Mouse (Mus musculus): Measurements from ENCODE around the gene Calcoco2. TPM values are rescaled to one million over a fixed set of nuclear protein-coding genes. Genes with fewer than 3 reads are reported as not detected.

Gene Calcoco2
- polyA plus RNA-seq, 1 experiment from 2014 or later: 0.22 TPM

DNA sequence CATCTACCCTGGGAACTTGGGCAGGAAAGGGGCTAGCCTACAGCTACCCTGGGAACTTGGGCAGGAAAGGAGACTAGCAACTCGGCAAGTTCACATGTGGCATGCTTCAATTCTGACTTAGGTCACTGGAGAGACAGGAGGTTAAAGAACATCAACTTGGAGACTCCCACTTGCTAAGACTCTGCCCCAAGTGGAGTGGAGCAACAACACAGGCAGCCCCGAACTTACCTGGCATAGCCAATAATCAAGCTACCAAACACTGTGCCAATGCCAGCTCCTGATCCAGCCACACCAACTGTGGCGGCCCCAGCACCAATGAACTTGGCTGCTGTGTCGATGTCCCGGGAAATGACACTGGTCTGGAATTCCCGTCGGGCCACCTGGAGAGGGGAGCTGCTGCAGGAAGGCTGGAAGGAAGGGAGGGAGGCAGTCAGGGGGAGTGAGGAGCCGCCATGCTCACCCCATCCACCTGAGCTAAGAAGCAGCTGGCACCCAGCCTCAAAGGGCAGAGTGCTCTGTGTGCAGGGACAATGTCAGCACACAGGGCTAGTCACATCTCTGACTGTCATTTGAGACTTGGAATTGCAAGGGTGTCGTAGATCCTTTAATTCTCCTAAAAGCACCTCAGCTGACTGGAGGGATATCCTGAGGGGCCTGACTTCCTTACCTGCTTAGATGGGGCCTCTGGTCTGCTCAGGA is 38.3 kb downstream of the Calcoco2 start:
- WGBS: 92% methylated on average over 9 of the region's 9 CpGs
- no peaks in the 10 kb centered on the region for H3K27me3 ChIP-seq (replicated peaks; ENCODE audit: control insufficient read depth, insufficient read depth, low read length)
- no peak overlapping the region for H3K4me3 ChIP-seq (replicated peaks; ENCODE audit: low read length)
- H3K27ac ChIP-seq (ENCODE audit: low read length): no peak overlapping the region
- H3K4me1 ChIP-seq (replicated peaks; ENCODE audit: control insufficient read depth, insufficient read depth, low read length): peaks cover 17% of the 10 kb centered on the region
- peaks cover 4% of the 10 kb centered on the region; the same call in 1 of the 2 replicates for H3K36me3 ChIP-seq (ENCODE audit: control insufficient read depth, insufficient read depth)
- no peak for ATAC-seq
- no peaks in the 10 kb centered on the region for H3K9me3 ChIP-seq (ENCODE audit: control insufficient read depth, low read length)
- H3K9ac ChIP-seq (replicated peaks; ENCODE audit: low read depth, low read length): no peak overlapping the region
- no peak overlapping the region for H3K4me2 ChIP-seq (ENCODE audit: low read length)

DNA sequence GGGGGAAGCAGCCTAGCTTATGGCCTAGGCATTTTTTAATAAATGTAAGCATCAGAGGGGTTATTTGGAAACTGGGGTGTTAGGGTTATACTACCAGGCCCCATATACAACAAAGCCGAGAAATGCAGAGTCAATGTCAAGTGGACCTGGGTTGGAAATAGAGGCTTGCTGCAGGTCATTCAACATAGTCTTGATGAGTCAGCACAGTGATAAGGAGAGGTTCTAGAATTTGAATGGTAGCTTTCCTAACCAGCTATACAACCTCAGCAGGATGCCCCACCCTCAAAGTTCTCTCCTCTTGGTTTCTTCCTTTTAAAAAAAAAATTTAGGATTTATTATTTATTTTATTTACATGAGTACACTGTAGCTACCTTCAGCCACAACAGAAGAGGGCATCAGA is 40.8 kb downstream of the Calcoco2 start:
- Histone ChIP-seq H3K27me3 (replicated peaks; ENCODE audit: control insufficient read depth, insufficient read depth, low read length) (no peaks in the 10 kb centered on the region), H3K4me3 (replicated peaks; ENCODE audit: low read length) (no peak overlapping the region), H3K9ac (replicated peaks; ENCODE audit: low read depth, low read length) (no peak overlapping the region), H3K9me3 (ENCODE audit: control insufficient read depth, low read length) (no peaks in the 10 kb centered on the region), H3K27ac (ENCODE audit: low read length) (no peak overlapping the region), H3K4me2 (ENCODE audit: low read length) (no peak overlapping the region), H3K36me3 (ENCODE audit: control insufficient read depth, insufficient read depth) (peaks cover 4% of the 10 kb centered on the region; the same call in 1 of the 2 replicates), H3K4me1 (replicated peaks; ENCODE audit: control insufficient read depth, insufficient read depth, low read length) (peaks cover 13% of the 10 kb centered on the region)
- 97% methylated on average over 1 of the region's 1 CpGs for WGBS
- ATAC-seq: no peak

DNA sequence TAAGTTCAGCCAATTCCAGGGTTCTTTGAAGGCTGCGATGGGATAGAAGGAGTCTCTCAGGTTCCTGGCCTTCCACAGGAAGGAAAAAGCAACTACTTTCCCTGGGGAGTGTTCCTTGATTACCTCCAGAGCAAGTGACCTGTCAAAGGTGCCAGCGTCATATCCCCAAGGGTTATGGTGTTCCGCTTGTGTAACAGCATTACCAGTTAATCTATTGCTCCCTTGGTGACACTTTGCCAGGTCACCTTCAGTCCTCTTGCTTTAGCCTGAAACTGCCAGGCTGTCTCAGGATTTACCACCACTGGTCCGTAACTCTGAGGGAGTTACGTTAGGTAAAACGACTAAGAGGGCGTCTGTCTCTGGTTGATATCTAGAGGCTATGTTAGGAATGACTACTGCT is 41.4 kb downstream of the Calcoco2 start:
- Histone ChIP-seq H3K36me3 (ENCODE audit: control insufficient read depth, insufficient read depth) (peaks cover 4% of the 10 kb centered on the region; the same call in 1 of the 2 replicates), H3K9ac (replicated peaks; ENCODE audit: low read depth, low read length) (no peak overlapping the region), H3K4me1 (replicated peaks; ENCODE audit: control insufficient read depth, insufficient read depth, low read length) (peaks cover 17% of the 10 kb centered on the region), H3K4me3 (replicated peaks; ENCODE audit: low read length) (no peak overlapping the region), H3K9me3 (ENCODE audit: control insufficient read depth, low read length) (no peaks in the 10 kb centered on the region), H3K27ac (ENCODE audit: low read length) (no peak overlapping the region), H3K4me2 (ENCODE audit: low read length) (no peak overlapping the region), H3K27me3 (replicated peaks; ENCODE audit: control insufficient read depth, insufficient read depth, low read length) (no peaks in the 10 kb centered on the region)
- 93% methylated on average over 7 of the region's 7 CpGs for WGBS
- no peak for ATAC-seq

DNA sequence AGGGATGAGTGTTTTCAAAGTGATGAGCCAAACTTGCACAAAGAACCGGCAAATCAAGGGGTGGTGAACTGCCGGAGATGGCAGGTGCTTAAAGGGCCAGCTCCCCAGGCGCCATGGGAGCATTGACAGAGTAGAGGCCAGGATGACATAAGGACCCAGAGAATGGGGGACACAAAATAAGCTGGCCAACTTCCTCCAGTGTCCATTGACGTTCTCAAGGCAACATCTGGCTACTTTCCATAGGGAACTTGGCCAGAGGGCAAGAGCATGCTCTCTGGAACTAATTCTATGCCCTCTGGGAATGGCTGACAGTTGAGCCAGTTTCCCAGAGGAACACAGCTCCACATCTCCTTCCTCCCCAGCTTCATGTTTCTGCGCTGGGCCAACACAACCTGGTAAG is 43.5 kb downstream of the Calcoco2 start:
- no peak for ATAC-seq
- Histone ChIP-seq H3K9ac (replicated peaks; ENCODE audit: low read depth, low read length) (no peak overlapping the region), H3K9me3 (ENCODE audit: control insufficient read depth, low read length) (no peaks in the 10 kb centered on the region), H3K4me2 (ENCODE audit: low read length) (no peak overlapping the region), H3K27ac (ENCODE audit: low read length) (no peak overlapping the region), H3K4me1 (replicated peaks; ENCODE audit: control insufficient read depth, insufficient read depth, low read length) (peaks cover 16% of the 10 kb centered on the region), H3K27me3 (replicated peaks; ENCODE audit: control insufficient read depth, insufficient read depth, low read length) (no peaks in the 10 kb centered on the region), H3K4me3 (replicated peaks; ENCODE audit: low read length) (no peak overlapping the region), H3K36me3 (ENCODE audit: control insufficient read depth, insufficient read depth) (peaks cover 4% of the 10 kb centered on the region; the same call in 1 of the 2 replicates)
- WGBS: 73% methylated on average over 5 of the region's 5 CpGs

DNA sequence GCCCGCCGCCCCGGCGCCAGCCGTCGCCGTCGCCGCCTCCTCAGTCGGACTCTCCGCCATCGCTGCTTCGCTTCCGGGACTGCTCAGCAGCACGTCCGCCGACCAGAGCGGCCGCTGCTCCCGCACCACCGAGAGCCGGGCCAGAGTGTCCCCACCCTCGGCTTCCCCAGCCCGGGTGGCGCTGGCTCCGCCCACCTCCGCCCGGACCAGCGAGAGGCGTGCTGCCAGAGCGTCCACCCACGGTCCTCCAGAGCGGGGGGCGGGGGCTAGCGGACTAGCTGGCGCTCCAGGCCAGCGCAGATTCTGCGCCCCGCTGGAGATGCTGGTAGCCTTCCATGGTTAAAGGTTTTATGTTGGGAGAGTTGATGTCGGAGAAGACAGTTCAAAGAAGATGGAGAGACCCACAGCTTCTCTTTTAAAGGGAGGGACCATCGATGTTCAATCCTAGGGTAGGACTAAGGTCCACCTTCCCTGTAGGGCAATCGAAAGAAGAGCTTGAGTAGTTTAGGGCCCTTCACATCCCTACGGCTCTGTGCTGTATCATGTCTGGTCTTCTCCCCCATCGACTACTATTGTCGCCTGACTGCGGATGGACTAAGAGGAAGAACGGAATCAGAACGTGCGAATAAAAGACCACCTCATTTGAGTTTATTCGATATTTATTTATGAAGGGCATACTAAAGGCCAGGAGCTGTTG is 46.4 kb downstream of the Calcoco2 start, which contains the start of gene Ube2z:
Gene Ube2z, minus strand, starts transcription at position 174 of the 697 bp plus-strand sequence.
- Histone ChIP-seq H3K4me2 (ENCODE audit: low read length) (peak within 1 kb of the TSS; percentile 95), H3K9me3 (ENCODE audit: control insufficient read depth, low read length) (no peaks in the 10 kb centered on the region), H3K4me1 (replicated peaks; ENCODE audit: control insufficient read depth, insufficient read depth, low read length) (peaks cover 25% of the 10 kb centered on the region), H3K27me3 (replicated peaks; ENCODE audit: control insufficient read depth, insufficient read depth, low read length) (no peaks in the 10 kb centered on the region), H3K27ac (ENCODE audit: low read length) (peak within 1 kb of the TSS; percentile 81), H3K4me3 (replicated peaks; ENCODE audit: low read length) (peak within 1 kb of the TSS; percentile 69), H3K9ac (replicated peaks; ENCODE audit: low read depth, low read length) (peak within 1 kb of the TSS; percentile 83), H3K36me3 (ENCODE audit: control insufficient read depth, insufficient read depth) (peaks cover 7% of the 10 kb centered on the region)
- ATAC-seq: peak; percentile 99
- WGBS: 7% methylated on average over 30 of the region's 50 CpGs

GRCm38 (mm10) chr11:96064521-96065214 is 47.1 kb downstream of the Calcoco2 start:
- peak overlapping the region; percentile 69 for H3K4me3 ChIP-seq (replicated peaks; ENCODE audit: low read length)
- WGBS: under 1% methylated on average over 49 of the region's 64 CpGs
- peak overlapping the region; percentile 95 for H3K4me2 ChIP-seq (ENCODE audit: low read length)
- H3K36me3 ChIP-seq (ENCODE audit: control insufficient read depth, insufficient read depth): peaks cover 7% of the 10 kb centered on the region
- H3K9me3 ChIP-seq (ENCODE audit: control insufficient read depth, low read length): no peaks in the 10 kb centered on the region
- ATAC-seq: peak; percentile 39
- H3K27me3 ChIP-seq (replicated peaks; ENCODE audit: control insufficient read depth, insufficient read depth, low read length): no peaks in the 10 kb centered on the region
- H3K4me1 ChIP-seq (replicated peaks; ENCODE audit: control insufficient read depth, insufficient read depth, low read length): peaks cover 25% of the 10 kb centered on the region
- peak overlapping the region; percentile 81 for H3K27ac ChIP-seq (ENCODE audit: low read length)
- H3K9ac ChIP-seq (replicated peaks; ENCODE audit: low read depth, low read length): peak overlapping the region; percentile 83

- no peak for ATAC-seq
- 94% methylated on average over 4 of the region's 4 CpGs for WGBS
- Histone ChIP-seq H3K4me3 (replicated peaks; ENCODE audit: low read length) (no peak overlapping the region), H3K9me3 (ENCODE audit: control insufficient read depth, low read length) (no peaks in the 10 kb centered on the region), H3K36me3 (ENCODE audit: control insufficient read depth, insufficient read depth) (peaks cover 27% of the 10 kb centered on the region), H3K27ac (ENCODE audit: low read length) (no peak overlapping the region), H3K4me1 (replicated peaks; ENCODE audit: control insufficient read depth, insufficient read depth, low read length) (peaks cover 10% of the 10 kb centered on the region), H3K9ac (replicated peaks; ENCODE audit: low read depth, low read length) (no peak overlapping the region), H3K27me3 (replicated peaks; ENCODE audit: control insufficient read depth, insufficient read depth, low read length) (no peaks in the 10 kb centered on the region), H3K4me2 (ENCODE audit: low read length) (no peak overlapping the region)
These were observed 53.5 kb downstream of the Calcoco2 start for GRCm38 (mm10) chr11:96058309-96058708.

- Histone ChIP-seq H3K9ac (replicated peaks; ENCODE audit: low read depth, low read length) (no peak overlapping the region), H3K4me1 (replicated peaks; ENCODE audit: control insufficient read depth, insufficient read depth, low read length) (no peaks in the 10 kb centered on the region), H3K9me3 (ENCODE audit: control insufficient read depth, low read length) (no peaks in the 10 kb centered on the region), H3K4me3 (replicated peaks; ENCODE audit: low read length) (no peak overlapping the region), H3K27me3 (replicated peaks; ENCODE audit: control insufficient read depth, insufficient read depth, low read length) (no peaks in the 10 kb centered on the region), H3K4me2 (ENCODE audit: low read length) (no peak overlapping the region), H3K27ac (ENCODE audit: low read length) (no peak overlapping the region), H3K36me3 (ENCODE audit: control insufficient read depth, insufficient read depth) (peaks cover 55% of the 10 kb centered on the region)
- no peak for ATAC-seq
- WGBS: 86% methylated on average over 3 of the region's 3 CpGs
These were observed 60.9 kb downstream of the Calcoco2 start for GRCm38 (mm10) chr11:96050854-96051253.

GRCm38 (mm10) chr11:96049939-96050338 is 61.8 kb downstream of the Calcoco2 start:
- Histone ChIP-seq H3K4me1 (replicated peaks; ENCODE audit: control insufficient read depth, insufficient read depth, low read length) (no peaks in the 10 kb centered on the region), H3K4me2 (ENCODE audit: low read length) (no peak overlapping the region), H3K9me3 (ENCODE audit: control insufficient read depth, low read length) (no peaks in the 10 kb centered on the region), H3K27ac (ENCODE audit: low read length) (no peak overlapping the region), H3K27me3 (replicated peaks; ENCODE audit: control insufficient read depth, insufficient read depth, low read length) (no peaks in the 10 kb centered on the region), H3K4me3 (replicated peaks; ENCODE audit: low read length) (no peak overlapping the region), H3K9ac (replicated peaks; ENCODE audit: low read depth, low read length) (no peak overlapping the region), H3K36me3 (ENCODE audit: control insufficient read depth, insufficient read depth) (peaks cover 52% of the 10 kb centered on the region)
- WGBS: 79% methylated on average over 4 of the region's 4 CpGs
- ATAC-seq: no peak
